In the genomic region with DNA sequence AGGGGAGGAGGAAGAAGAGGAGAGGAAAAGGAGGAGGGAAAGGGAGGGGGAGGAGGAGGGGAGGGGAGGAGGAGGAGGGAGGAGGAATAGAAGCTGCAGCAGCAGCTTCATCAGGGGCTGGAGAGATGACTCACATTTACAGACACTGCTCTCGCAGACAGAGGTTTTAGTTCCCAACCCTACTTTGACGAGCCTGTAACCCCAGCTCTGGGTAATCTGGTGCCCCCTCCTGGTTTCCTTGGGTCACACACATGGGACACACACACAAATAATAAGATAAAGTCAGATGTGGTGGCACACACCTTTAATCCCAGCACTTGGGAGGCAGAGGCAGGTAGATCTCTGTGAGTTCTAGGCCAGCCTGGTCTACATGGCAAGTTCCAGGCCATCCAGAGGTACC, we compare ENCODE assay signal across 9 mouse cellular contexts. TPM values are rescaled to one million over a fixed set of nuclear protein-coding genes. Genes with fewer than 3 reads are reported as not detected.
DNase-seq lines count a peak whose midpoint lies in the region; ATAC-seq and TF ChIP-seq lines count a peak whose summit lies in the region.
"Had no signal": no experiment of that assay in that cellular context is flagged by ENCODE, and none has a peak within 500 bp of the region (broad histone marks: within the 10 kb centered on the region; RNA-seq: fewer than 3 reads in every experiment).

No protein-coding gene starts in this region.

- no peak overlapping the region for H3K27ac ChIP-seq in bone marrow, adult 2 months (ENCODE audit: control insufficient read depth, insufficient read depth, low read depth, low read length, poor library complexity)
- H3K27ac ChIP-seq in forebrain, embryonic 11.5 days (ENCODE audit: low read depth, low read length): no peak overlapping the region

- no peaks in the 10 kb centered on the region for H3K9me3 ChIP-seq in forebrain, embryonic 11.5 days (ENCODE audit: control insufficient read depth, low read length)

- H3K27me3 ChIP-seq in forebrain, embryonic 11.5 days (ENCODE audit: control insufficient read depth, insufficient read depth, low read length): no peaks in the 10 kb centered on the region

- 11% methylated on average over 2 of the region's 2 CpGs for WGBS in bone marrow, adult 2 months
- 42% methylated on average over 2 of the region's 2 CpGs for WGBS in forebrain, embryonic 11.5 days

- intact Hi-C loops in gastrocnemius, postnatal 14 days (cut with DNase I; ENCODE audit: low total_unique reads): no loop called here

- no peak overlapping the region for H3K9ac ChIP-seq in forebrain, embryonic 11.5 days (ENCODE audit: low read length)

- H3K4me1 ChIP-seq in bone marrow, adult 2 months (ENCODE audit: control insufficient read depth, insufficient read depth, low read length): no peaks in the 10 kb centered on the region; the same call in 1 of the 2 replicates
- H3K4me1 ChIP-seq in forebrain, embryonic 11.5 days (replicated peaks; ENCODE audit: control insufficient read depth, insufficient read depth, low read length): no peaks in the 10 kb centered on the region

- TF ChIP-seq CTCF in bone marrow, adult 2 months (IDR thresholded peaks at IDR 0.05; ENCODE audit: control insufficient read depth, insufficient read depth, low read length): peak; percentile 61; the same call in 1 of the 2 replicates

- no peak overlapping the region for H3K4me2 ChIP-seq in forebrain, embryonic 11.5 days (ENCODE audit: low read depth, low read length, severe bottlenecking)

- TF ChIP-seq POLR2A in bone marrow, adult 2 months (IDR thresholded peaks at IDR 0.05; ENCODE audit: borderline replicate concordance, control insufficient read depth, low read depth, low read length): no peak

- 0 out of 2 replicates have a peak, but pooled peaks cover 2% of the 10 kb centered on the region for H3K36me3 ChIP-seq in forebrain, embryonic 11.5 days (ENCODE audit: control insufficient read depth, insufficient read depth, low read length)

- no peak for ATAC-seq in forebrain, embryonic 11.5 days (replicated peaks; ENCODE audit: low FRiP score)

- DNase-seq in gastrocnemius, postnatal 25 days: peak; percentile 29
- no peak for DNase-seq in gastrocnemius, postnatal 14 days
- DNase-seq in B cell, adult 2 months: peak; percentile 51 to 57
- peak; percentile 43 for DNase-seq in lung, postnatal 14 days
- DNase-seq in urinary bladder, postnatal 25 days (ENCODE audit: low spot score): no peak
- no peak for DNase-seq in ovary, postnatal 36 days (ENCODE audit: low spot score)
- no peak for DNase-seq in forebrain, embryonic 11.5 days (ENCODE audit: low spot score)

- no peak overlapping the region for H3K4me3 ChIP-seq in bone marrow, adult 2 months (replicated peaks; ENCODE audit: control insufficient read depth, low read depth, low read length)
- H3K4me3 ChIP-seq in forebrain, embryonic 11.5 days (ENCODE audit: low read depth, low read length): no peak overlapping the region

RNA-seq across cellular contexts. Expression of a gene that starts 19.1 kb away (rescaled TPM):
- total RNA-seq in gastrocnemius, postnatal 25 days (2021): 10 to 100 TPM; 51.6 to 53.8 TPM
- total RNA-seq in gastrocnemius, postnatal 14 days (2021): 10 to 100 TPM; 43.9 to 45.1 TPM
- polyA plus RNA-seq in bone marrow, adult 2 months (2011; ENCODE audit: insufficient read depth, insufficient read length, low replicate concordance, missing spikeins): 47.6 and 48.2 TPM in 2 replicates
- 48.2 and 50.5 TPM in 2 replicates for polyA plus RNA-seq in forebrain, embryonic 11.5 days (2014; fragmentation: Nextera tagmentation; extraction: Ambion mirVana)

RNA-seq across cellular contexts. Expression of a gene that starts 27.2 kb away (rescaled TPM):
- 1 to 10 TPM; 2.2 to 6.3 TPM for total RNA-seq in gastrocnemius, postnatal 25 days (2021)
- 1 to 10 TPM; 3.6 to 5.1 TPM for total RNA-seq in gastrocnemius, postnatal 14 days (2021)
- 2.4 and 5.1 TPM in 2 replicates for polyA plus RNA-seq in bone marrow, adult 2 months (2011; ENCODE audit: insufficient read depth, insufficient read length, low replicate concordance, missing spikeins)
- polyA plus RNA-seq in forebrain, embryonic 11.5 days (2014; fragmentation: Nextera tagmentation; extraction: Ambion mirVana): 35.3 and 35.4 TPM in 2 replicates

RNA-seq across cellular contexts. Expression of a gene that starts 43.2 kb away (rescaled TPM):
- 1 to 10 TPM in 1 of 2 experiments, under 1 TPM in 1; 0.59 to 1.3 TPM for total RNA-seq in gastrocnemius, postnatal 25 days (2021)
- 1 to 10 TPM; 2.8 to 3.2 TPM for total RNA-seq in gastrocnemius, postnatal 14 days (2021)
- 3.3 and 4.9 TPM in 2 replicates for polyA plus RNA-seq in bone marrow, adult 2 months (2011; ENCODE audit: insufficient read depth, insufficient read length, low replicate concordance, missing spikeins)
- polyA plus RNA-seq in forebrain, embryonic 11.5 days (2014; fragmentation: Nextera tagmentation; extraction: Ambion mirVana): 2.3 and 2.5 TPM in 2 replicates
- total RNA-seq: hematopoietic stem cell, adult 5-6 weeks had no signal

Comparison
In these comparisons a context has a peak if more than half of its experiments do, and no peak if none do; other contexts are left out.
1. DNase-seq: peak in gastrocnemius, postnatal 25 days (single experiment), B cell, adult 2 months (2 of 2) and lung, postnatal 14 days (single experiment); none in gastrocnemius, postnatal 14 days (single experiment), urinary bladder, postnatal 25 days (single experiment), ovary, postnatal 36 days (single experiment) and forebrain, embryonic 11.5 days (single experiment).